Mouse (Mus musculus) gastrocnemius, adult 8-10 months (tissue): ENCODE measurements at regions not wholly inside any gene's neighbourhood (a gene's known extent, or its start where the extent isn't known, plus 50 kb on each side); places are given as distances from the start of the nearest gene placed in this dataset.
A peak's percentile ranks its signal among the peaks of the same experiment; 100 is the strongest.

Source experiments
- DNase-seq, 2 experiments: peaks; one replicate each; pipeline ENCODE4 v3.0.0; 2022; ENCODE audit warnings: low spot score in 2 of 2

DNA sequence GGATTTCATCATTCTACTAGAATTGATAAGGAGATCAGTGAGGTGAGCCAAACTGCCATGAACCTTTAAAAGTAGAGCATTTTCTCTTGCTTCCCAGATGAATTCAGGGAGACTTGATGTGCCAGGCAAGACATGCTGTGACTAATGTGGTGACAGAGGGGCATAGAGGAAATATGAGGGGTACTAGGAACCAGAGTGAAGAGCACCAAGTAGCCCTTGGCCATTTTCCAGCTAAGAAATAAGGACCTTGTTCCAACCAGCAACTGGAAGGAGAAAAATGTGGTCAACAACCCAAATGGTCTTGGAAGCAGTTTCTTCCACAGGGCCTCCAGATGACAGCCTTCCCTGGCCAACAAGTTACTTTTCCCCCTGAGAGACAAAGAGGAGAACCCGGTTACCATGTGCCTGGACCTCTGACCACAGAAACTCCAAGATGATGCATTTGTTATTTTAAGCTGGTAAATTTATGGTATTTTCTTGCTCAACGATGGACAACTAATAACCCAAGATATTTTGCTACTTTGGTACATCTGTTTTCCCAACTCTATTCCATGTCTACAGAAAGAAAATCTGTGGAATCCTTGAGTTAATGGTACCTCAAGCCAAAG lies 351.8 kb downstream of the Osr1 start:
- DNase-seq = peak; percentile 12 to 14

DNA sequence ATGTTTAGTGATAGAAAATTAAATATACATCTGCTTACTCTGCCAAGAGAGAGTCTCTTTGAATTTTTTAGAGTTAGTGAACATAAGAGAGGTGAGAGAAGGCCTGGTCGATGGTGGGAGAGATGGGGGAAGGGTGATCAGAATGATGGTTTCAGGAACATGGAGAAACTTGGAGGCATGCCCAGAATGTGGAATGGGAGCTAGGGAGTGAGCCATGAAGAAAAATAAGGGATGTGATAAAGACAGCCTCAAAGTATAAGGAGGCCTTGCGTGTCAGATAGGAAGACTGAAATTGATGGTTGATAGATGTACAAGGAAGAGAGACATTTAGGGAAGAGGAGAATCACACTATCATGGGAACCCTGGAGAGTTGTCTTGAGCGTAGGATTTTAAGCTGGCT lies 354.6 kb downstream of the Osr1 start:
- no peak for DNase-seq

DNA sequence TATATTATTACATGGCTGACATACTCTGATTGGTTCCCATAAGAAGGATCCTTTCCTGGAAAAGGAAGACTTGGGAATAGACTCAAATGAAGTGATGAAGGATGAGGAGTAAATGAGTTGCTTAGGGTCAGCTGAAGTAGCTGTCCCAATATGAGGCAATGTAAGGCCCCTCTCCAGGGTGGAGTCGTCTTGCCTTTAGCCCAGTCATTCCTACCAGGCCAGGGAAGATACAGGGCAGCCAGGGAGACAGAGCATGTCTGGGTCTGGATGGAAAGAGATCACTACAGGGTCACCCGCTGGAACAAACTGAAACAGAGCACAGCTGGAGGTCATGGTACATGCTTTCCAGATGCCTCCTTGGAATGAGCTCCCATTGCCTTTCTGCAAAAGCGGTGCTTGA lies 364.2 kb downstream of the Osr1 start:
- no peak for DNase-seq

DNA sequence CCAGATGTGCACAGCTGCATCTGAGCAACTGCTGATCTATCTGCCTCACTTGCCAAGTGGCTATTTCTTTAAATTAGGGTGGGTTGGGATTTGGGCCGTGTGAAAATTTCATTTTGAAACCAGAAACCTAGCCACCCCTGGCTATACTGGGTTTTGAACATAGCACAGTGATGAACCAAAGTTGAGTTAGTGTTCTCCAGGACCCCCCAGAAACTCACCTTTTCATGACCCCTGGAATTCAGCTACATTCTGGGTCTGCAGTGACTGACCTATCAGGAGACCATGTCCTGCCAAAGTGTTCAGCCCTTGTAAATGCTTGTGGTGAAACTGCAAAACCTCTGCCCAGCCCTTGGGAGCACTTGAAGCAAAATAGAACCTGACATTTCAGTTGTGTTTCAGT lies 371.4 kb downstream of the Osr1 start:
- no peak for DNase-seq

DNA sequence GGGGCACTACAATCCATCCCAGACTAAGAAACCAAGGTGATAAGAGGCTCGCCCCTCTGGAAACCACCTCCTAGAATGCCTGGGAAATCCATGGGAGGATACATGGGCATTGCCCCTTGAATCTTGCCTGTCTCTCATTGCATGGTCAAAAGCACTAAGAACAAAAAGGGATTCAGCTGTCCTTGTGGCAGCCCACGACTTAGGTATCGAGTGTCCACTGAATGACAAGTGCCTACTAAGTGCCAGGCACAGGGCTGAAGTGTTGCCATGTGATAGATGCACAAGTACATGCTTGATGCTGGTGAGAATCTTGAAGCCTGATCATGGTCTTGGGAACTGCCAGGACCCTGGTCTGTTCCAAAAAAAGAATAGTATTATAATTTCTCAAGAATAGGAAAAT lies 371.9 kb downstream of the Osr1 start:
- DNase-seq = no peak

DNA sequence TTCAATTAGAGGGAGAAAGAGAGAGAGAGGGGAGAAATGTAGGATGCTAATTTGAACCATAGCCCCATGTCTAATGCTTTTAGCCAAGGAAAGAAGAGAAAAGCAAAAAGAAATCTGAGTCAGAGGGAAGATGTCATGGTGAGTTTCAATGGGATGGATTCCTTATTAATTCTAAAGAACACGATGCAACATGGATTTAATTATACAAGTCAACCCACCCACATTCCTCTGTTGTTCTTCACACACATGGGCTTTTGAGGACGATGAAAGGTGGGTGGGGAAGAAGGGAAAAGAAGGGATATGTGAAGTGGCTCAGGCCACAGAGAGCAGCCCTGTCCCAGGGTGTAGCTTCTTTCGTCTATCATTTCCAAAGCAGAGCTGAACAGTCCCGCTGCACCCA lies 378.9 kb downstream of the Osr1 start:
- DNase-seq = no peak

DNA sequence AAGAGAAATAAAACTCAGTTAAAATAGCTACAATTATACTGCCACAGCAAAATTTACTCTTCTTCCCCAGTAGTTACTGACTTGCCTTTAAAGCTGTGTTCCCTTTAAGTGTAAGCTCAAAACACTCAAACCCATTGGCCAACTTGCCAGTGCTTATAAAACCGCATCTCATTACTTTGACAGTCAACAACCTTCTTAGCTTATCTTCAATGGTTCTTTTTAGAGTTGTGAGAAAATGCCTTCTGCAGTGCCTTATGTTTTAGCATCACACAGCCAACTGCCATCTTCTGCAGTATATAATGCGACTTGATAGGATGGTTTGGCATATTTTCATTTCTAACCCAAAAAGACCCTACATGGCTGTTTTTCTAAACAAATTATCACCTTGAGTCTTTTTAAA lies 382.5 kb downstream of the Osr1 start:
- no peak for DNase-seq

DNA sequence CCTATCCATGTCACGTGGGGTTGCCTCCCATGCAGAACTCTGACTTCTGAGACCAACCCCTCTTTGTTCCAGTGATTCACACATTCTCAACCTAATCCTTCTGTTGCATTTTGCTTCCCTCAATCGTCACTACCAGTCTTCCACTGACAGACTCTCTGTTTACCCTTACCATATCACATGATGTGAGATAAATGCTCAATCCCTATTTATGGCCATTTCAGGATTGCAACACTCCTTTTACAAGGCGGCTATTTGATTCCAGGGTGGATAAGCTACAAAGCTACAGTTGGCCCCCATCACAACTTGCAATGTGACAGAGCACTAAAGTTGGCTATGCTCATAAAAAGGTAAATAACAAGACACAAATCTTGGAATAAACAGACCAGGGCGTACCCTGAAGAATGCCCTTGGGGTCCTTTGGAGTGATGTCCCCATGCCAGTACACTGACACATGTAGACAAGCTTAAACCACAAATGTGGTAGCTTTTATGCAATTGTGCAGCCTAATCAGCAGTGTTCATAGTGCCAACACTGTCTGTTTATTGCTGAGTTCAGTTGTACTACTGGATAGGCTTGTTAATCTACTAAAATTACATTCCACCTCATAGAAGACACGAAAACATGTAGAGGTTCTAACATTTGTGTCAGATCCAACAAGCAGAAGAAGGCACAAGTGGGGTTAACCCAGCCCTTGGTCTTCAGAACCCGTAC lies 384.4 kb downstream of the Osr1 start:
- DNase-seq = no peak

DNA sequence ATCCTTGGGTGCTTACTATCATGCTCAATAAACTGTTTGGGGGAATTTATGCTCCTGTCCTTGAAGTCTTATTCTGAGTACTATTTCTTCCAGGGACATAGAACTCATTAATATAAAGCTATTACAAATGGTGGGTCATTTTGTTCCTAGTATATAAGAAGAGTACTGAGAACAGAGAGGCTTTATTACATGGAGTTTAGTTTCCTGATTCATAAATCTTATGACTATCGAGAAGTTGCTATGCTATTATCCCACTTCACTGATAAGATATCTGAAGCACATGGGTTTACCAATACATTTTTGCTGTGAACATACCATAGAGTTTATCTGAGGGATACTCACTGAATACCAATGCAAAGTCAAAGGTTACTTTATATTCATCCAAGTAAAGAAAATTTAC lies 399.5 kb downstream of the Osr1 start:
- DNase-seq = no peak

DNA sequence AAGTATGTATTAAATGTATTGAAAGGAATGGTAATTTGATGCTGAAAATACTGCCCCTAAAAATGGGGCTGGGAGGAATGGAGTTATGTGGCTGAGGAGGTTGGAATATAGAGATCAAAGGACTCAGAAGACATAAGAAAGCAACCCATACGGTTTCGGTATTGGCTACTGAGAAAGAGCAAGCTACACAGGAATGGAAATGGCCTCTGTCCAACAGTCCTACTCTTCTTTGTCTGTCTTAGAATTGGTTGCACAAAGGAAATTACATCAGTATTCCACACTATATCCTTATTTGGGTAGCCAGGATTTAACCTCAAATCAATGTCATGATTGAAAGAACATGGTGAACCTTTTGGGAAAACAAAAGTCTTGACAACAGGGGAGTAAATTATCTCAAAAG lies 399.0 kb upstream of the Nt5c1b start:
- no peak for DNase-seq

DNA sequence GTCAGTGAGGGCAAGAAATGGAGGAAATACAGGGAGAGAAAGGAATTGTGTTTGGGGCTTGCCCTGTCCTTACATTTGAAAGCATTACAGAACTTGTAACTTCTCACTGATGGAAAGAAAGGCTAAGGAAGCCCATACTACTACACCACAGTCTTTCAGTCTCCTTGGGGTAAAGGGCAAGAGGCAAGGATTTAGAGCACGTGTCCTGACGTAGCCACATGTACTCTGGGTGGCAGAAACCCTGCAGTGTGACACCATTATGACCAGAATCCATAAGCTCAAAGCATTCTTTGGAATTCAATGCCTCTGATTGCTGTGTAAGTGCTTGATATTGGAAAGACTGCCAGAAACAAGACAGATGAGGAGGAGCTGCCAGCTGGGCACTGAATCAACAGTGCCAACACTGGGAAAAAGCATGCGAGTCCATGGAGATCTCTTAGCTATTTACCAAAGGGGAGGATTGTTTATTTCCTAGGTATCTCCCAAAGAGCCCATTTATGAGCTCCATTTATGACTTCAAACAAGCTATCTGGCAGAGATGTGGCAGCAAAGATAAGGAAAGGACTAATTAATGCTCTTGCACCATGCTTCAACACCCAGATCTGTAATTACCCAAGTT lies 391.2 kb upstream of the Nt5c1b start:
- DNase-seq = no peak

DNA sequence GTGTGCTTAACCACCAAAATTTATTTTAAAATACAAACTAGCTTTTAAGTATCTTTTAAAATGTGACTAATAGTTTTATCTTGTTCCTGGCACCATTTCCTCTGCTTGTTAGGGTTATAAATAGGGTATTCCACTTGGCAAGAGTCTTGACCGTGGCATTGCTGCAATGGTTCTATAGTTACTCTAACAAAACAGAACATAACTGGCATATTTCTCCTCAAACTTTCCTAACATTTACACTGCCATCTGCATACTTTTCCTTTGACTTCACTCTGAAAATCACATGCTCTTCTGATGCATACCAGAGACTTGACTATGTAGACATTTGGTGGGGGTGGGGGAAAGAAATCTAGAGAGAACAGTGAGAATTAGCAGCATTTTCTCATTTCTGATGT lies 390.7 kb upstream of the Nt5c1b start:
- DNase-seq = no peak

DNA sequence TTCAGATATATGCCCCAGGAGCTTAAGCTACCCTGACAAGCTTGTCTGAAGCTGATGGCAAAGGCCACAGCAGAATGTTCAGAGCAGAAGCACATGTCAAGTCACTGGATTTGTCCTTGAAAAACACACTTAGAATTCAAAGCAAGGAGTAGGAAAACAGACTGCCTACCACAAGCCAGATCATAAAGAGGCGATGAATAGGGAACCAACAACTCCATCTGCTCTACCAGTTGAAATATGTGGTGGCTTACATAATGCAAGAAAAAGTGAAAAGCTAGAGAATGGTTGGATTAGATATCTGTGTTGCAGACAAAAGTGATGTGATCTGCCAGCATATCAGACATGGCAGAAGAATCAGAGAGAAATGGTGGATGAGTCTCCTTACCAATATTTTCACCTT lies 378.5 kb upstream of the Nt5c1b start:
- no peak for DNase-seq

DNA sequence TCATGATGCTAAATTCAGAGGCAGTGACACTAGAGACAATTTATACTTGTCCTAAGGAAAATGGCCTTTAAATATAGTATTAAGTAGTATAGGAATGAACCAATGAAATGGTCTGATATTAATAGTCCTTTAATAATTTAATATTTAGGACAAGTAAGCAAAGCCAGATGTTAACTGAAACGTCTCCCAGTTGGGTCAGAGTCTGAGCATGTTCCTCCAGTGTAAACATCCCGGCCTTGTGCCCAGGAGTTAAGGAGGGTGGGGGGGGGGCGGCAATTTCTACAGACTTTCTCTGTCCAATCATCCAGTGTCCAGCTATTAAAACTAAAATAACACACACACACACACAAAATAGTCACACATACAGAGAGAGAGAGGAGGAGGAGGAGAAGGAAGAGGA lies 374.1 kb upstream of the Nt5c1b start:
- DNase-seq = no peak

DNA sequence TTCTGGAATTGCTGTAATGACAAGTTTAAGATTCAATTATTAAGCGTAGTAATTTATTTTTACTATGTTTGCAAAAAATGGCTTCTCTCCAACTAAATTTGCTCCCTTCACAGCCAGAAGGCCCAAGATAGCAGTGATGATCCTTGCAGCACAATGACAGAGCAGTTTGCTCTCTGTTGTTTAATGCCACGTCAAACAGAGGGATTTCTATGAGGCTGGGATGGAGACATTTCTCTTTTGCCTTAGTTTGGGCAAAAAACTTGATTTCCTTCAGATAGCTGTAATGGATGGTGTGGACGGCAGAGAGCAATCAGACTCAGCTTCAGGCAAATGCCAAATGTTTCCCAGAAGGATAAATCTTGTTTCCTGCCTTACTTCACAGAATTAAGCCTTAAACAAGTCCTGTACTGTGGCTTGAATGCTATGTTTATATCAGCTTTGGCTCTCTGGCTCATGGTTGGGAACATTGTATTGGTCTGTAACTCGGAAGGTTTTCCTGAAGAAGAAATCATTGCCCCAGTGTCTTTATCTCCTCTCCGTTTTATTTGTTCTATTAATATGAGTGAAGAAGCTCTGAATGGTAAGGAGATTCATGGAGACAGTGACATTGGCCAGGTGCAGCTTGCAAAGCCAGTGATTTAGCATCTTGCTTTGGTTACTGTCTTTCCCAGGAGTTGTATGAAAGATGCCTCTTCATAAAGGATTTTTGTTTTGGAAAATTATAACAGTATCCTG lies 373.2 kb upstream of the Nt5c1b start:
- no peak for DNase-seq

DNA sequence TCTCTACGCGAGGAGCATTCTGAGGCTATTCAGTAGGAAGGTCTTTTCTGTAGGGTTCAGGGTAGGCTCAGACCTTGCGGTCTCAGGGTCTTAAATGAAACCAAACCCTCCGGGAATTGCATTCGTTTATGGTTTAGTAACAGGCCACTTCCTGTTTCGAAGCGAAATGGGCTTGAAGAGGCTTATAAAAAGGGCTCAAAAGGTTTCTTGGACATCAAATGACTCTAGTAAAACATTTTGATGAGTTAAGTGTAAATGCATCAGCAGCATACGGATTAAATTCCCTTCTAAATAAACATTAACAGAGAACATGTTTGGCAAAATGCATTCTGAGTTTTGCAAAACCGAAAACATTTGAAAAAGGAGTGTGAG lies 372.6 kb upstream of the Nt5c1b start:
- no peak for DNase-seq

DNA sequence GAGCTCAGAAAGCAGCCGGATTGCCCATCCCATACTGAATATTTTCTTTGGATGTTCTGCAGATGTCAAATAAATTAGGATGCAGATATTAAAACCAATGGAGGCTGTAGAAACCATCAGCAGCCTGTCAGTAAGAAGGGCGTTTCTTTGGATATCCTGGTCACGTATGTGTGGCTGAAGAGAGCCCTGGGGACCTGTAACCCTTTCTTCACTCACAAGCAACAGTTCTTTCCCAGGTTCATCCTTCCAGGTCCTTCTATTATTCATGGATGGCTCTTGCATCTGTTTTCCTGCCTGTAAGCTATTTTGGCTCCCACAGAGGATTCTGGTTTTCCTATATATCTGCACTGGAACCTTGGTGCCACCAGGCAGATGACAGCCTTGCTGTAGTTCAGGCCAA lies 372.2 kb upstream of the Nt5c1b start:
- no peak for DNase-seq

DNA sequence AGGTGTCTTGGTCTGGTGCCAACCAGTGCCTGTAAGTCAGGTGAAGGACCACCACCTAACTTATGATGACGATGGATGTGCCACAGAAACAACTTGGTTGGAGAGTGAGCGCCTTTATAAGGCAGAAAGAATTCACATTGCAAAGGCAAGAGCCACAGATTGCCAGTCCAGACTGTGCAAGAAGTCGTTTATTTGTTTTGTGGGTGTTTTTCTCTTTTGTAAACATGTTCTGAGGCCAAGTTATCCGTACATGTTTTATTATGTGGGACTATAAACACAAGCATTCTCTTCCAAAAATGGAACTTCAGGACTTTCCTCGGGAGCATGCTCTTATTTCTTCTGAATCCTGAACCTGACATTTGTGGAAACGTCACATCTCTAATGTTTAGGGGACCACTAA lies 369.8 kb upstream of the Nt5c1b start:
- DNase-seq = no peak

DNA sequence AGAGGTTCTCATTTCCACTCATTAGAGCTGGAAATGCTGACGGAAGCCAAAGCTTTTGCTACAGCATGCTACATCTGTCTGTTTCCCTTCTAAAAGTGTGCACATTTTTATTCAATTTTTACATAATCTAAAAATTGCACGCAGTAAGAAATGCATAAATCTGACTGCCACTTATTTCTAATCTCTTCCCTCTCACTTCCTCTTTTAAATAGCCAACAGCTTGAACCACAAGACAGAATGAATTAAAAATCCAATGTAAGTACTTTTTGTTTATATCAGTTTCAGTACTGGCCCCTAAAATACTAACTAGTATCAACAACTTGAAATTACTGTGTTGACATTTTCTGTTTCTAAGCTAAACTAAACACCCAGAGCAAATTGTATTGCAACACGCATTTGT lies 361.3 kb upstream of the Nt5c1b start:
- DNase-seq = no peak

DNA sequence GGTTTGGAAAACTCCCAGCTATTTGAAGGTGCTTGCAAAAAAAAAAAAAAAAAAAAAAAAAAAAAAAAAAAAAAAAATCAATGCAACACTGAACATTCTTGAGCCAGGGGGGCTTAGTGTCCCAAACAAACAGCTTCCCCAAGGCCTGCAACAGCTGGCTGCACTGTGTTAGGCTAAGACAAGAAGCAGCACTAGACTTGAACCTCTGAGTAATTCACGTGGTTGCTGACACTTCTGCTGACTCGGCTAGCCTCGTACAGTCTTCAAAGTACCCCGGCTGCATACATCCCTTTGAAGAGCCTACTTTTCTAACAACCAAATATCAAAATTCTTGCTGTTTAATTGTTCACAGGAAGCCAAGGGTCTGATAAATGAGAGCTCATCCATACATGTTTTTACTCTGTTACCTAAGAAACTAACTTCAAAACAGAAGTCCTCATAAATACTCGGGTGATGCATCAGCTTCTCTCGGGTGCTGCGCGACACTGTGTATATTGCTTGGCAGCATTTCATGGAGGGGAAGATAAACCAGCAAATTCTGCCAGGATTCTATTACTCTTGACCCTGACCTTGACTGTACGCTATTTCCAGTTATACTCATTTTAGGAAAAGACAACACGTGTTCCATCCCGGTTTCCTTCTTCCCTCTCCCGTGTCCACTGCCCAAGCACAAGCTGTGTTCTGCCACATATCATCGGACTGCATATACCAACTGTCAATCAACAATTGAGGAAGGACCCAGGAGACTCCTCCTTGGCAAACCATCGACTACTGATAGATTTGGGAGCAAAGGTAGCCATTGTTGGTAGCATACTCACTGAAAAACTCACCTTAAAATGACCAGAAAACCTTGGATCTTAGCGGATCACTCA lies 352.8 kb upstream of the Nt5c1b start:
- DNase-seq = no peak

DNA sequence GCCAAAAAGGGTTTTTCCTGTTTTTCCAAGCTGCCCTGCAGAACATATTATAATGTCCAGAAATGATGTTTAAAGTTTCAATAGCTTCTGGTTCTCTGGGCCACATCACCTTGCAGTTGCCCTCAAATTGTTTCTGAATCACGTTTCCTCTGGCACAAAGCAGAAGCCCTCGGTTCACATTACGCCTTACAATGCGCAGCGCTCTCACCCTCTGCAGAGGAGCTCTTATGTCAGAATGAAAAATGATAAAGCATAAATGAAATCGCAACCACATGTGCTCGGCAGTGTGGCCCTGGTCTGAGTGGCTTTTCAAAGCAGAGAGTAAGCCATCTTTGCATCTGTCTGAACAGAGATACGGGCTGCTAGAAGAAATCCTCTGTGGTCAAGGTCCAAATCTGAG lies 334.3 kb upstream of the Nt5c1b start:
- DNase-seq = no peak
